Mouse (Mus musculus) MEL (cell line): Measurements from ENCODE around the gene Abca17. TPM values are rescaled to one million over a fixed set of nuclear protein-coding genes. Genes with fewer than 3 reads are reported as not detected.

Source experiments
- DNase-seq: peaks from one replicate; pipeline ENCODE4 v3.0.0; 2011; ENCODE audit warnings: low read depth, low spot score
- H3K27ac ChIP-seq: 2 replicates; pipeline ENCODE4 v1.5.1; 2012; ENCODE audit warnings: low read depth, mild to moderate bottlenecking, control low read depth, low read length, moderate library complexity; ENCODE audit not compliant: control insufficient read depth
- H3K27me3 ChIP-seq, 2 experiments: fragments of 150-350 bp in 1 of 2; sonication (generic) in 1 of 2; 2 replicates each; pipeline ENCODE4 v1.6.1; 2012; ENCODE audit warnings: low read length in 2 of 2, mild to moderate bottlenecking in 2 of 2, improper control_type of control experiment in 1 of 2, moderate library complexity in 1 of 2; ENCODE audit not compliant: insufficient read depth in 2 of 2, control insufficient read depth in 1 of 2
- H3K36me3 ChIP-seq, 2 experiments: 2 replicates each; pipeline ENCODE4 v1.6.1; 2012 to 2014; ENCODE audit warnings: low read length in 2 of 2, improper control_type of control experiment in 1 of 2, inconsistent platforms in 1 of 2, mild to moderate bottlenecking in 1 of 2; ENCODE audit not compliant: insufficient read depth in 2 of 2, control insufficient read depth in 1 of 2
- H3K4me1 ChIP-seq, 2 experiments: fragments of 150-350 bp in 1 of 2; sonication (generic) in 1 of 2; 2 replicates each; pipeline ENCODE4 v1.6.1; 2012; ENCODE audit warnings: low read length in 2 of 2, improper control_type of control experiment in 1 of 2, mild to moderate bottlenecking in 1 of 2; ENCODE audit not compliant: insufficient read depth in 2 of 2, control insufficient read depth in 1 of 2
- H3K4me3 ChIP-seq, 2 experiments: fragments of 150-350 bp in 1 of 2; sonication (generic) in 1 of 2; 2 replicates each; pipeline ENCODE4 v1.5.1; 2012; ENCODE audit warnings: low read depth in 2 of 2, low read length in 2 of 2, mild to moderate bottlenecking in 2 of 2, moderate library complexity in 2 of 2, control low read depth in 1 of 2, improper control_type of control experiment in 1 of 2; ENCODE audit not compliant: control insufficient read depth in 1 of 2, insufficient read depth in 1 of 2
- H3K79me2 ChIP-seq: 2 replicates; pipeline ENCODE4 v1.6.1; 2012; ENCODE audit warnings: mild to moderate bottlenecking, low read length, moderate library complexity; ENCODE audit not compliant: control insufficient read depth, poor library complexity, insufficient read depth
- H3K9ac ChIP-seq: 2 replicates; pipeline ENCODE4 v1.6.1; 2012; ENCODE audit warnings: low read depth, mild to moderate bottlenecking, control low read depth, low read length, moderate library complexity; ENCODE audit not compliant: control insufficient read depth, poor library complexity, severe bottlenecking
- H3K9me3 ChIP-seq: fragments of 150-350 bp; sonication (generic); replicated peaks from 2 replicates; pipeline ENCODE4 v1.6.1; 2012; ENCODE audit warnings: mild to moderate bottlenecking, low read length, improper control_type of control experiment, moderate library complexity; ENCODE audit not compliant: insufficient read depth
- CHD1 ChIP-seq: IDR thresholded peaks from 2 replicates; pipeline ENCODE4 v1.6.1; 2012; ENCODE audit warnings: low read depth, mild to moderate bottlenecking, inconsistent platforms, low read length, improper control_type of control experiment
- CHD2 ChIP-seq: IDR thresholded peaks from 2 replicates; pipeline ENCODE4 v1.6.1; 2011; ENCODE audit warnings: low read length, improper control_type of control experiment
- E2F4 ChIP-seq: IDR thresholded peaks from 2 replicates; pipeline ENCODE4 v1.6.1; 2011; ENCODE audit warnings: low read depth, low read length, improper control_type of control experiment, borderline replicate concordance
- ELF1 ChIP-seq: IDR thresholded peaks from 2 replicates; pipeline ENCODE4 v1.6.1; 2014; ENCODE audit warnings: low read depth, mild to moderate bottlenecking, inconsistent platforms, low read length, improper control_type of control experiment, moderate library complexity
- ETS1 ChIP-seq: IDR thresholded peaks from 2 replicates; pipeline ENCODE4 v1.6.1; 2012; ENCODE audit warnings: low read depth, mild to moderate bottlenecking, inconsistent platforms, low read length, improper control_type of control experiment, moderate library complexity
- GATA1 ChIP-seq: IDR thresholded peaks from 2 replicates; pipeline ENCODE4 v1.6.1; 2011; ENCODE audit warnings: low read depth, low read length, improper control_type of control experiment
- JUND ChIP-seq: IDR thresholded peaks from 2 replicates; pipeline ENCODE4 v1.6.1; 2011; ENCODE audit warnings: low read depth, mild to moderate bottlenecking, improper control_type of control experiment, low read length
- MAX ChIP-seq: IDR thresholded peaks from 2 replicates; pipeline ENCODE4 v1.6.1; 2011; ENCODE audit warnings: low read length, improper control_type of control experiment
- MAZ ChIP-seq: IDR thresholded peaks from 2 replicates; pipeline ENCODE4 v1.6.1; 2012; ENCODE audit warnings: low read depth, mild to moderate bottlenecking, inconsistent platforms, low read length, improper control_type of control experiment
- MEF2A ChIP-seq: IDR thresholded peaks from 2 replicates; pipeline ENCODE4 v1.6.1; 2014; ENCODE audit warnings: low read depth, mild to moderate bottlenecking, inconsistent platforms, low read length, improper control_type of control experiment; ENCODE audit not compliant: poor library complexity, insufficient replicate concordance, severe bottlenecking; ENCODE audit errors: extremely low read depth
- MYB ChIP-seq: IDR thresholded peaks from 2 replicates; pipeline ENCODE4 v1.6.1; 2011; ENCODE audit warnings: mild to moderate bottlenecking, low read depth, low read length, improper control_type of control experiment
- MYC ChIP-seq: IDR thresholded peaks from 2 replicates; pipeline ENCODE4 v1.6.1; 2011; ENCODE audit warnings: low read depth, mild to moderate bottlenecking, low read length, improper control_type of control experiment, moderate library complexity
- NELFE ChIP-seq: IDR thresholded peaks from 2 replicates; pipeline ENCODE4 v1.6.1; 2011; ENCODE audit warnings: low read depth, low read length, improper control_type of control experiment
- POLR2A ChIP-seq, 2 experiments: IDR thresholded peaks; 2 replicates each; pipeline ENCODE4 v1.6.1; 2011 to 2012; ENCODE audit warnings: low read length in 2 of 2, mild to moderate bottlenecking in 2 of 2, control low read depth in 1 of 2, improper control_type of control experiment in 1 of 2, low read depth in 1 of 2, moderate library complexity in 1 of 2; ENCODE audit not compliant: control insufficient read depth in 1 of 2, insufficient read depth in 1 of 2, poor library complexity in 1 of 2
- POLR2AphosphoS2 ChIP-seq: IDR thresholded peaks from 2 replicates; pipeline ENCODE4 v1.6.1; 2011; ENCODE audit warnings: low read length, improper control_type of control experiment
- SMC3 ChIP-seq: IDR thresholded peaks from 2 replicates; pipeline ENCODE4 v1.6.1; 2011; ENCODE audit warnings: low read depth, low read length, improper control_type of control experiment
- TCF12 ChIP-seq: IDR thresholded peaks from 2 replicates; pipeline ENCODE4 v1.6.1; 2014; ENCODE audit warnings: low read depth, mild to moderate bottlenecking, inconsistent platforms, low read length, improper control_type of control experiment, moderate library complexity
- UBTF ChIP-seq: IDR thresholded peaks from 2 replicates; pipeline ENCODE4 v1.6.1; 2012; ENCODE audit warnings: low read depth, mild to moderate bottlenecking, inconsistent platforms, low read length, improper control_type of control experiment, moderate library complexity, borderline replicate concordance; ENCODE audit not compliant: insufficient read depth
- USF2 ChIP-seq, 2 experiments: IDR thresholded peaks; 2 replicates each; pipeline ENCODE4 v1.6.1; 2011 to 2012; ENCODE audit warnings: improper control_type of control experiment in 2 of 2, low read length in 2 of 2, borderline replicate concordance in 1 of 2, inconsistent platforms in 1 of 2, low read depth in 1 of 2, mild to moderate bottlenecking in 1 of 2; ENCODE audit not compliant: insufficient read depth in 1 of 2
- ZMIZ1 ChIP-seq: IDR thresholded peaks from 2 replicates; pipeline ENCODE4 v1.6.1; 2012; ENCODE audit warnings: low read depth, mild to moderate bottlenecking, inconsistent platforms, low read length, improper control_type of control experiment, moderate library complexity
- polyA plus RNA-seq, 2 experiments: library from polyadenylated mRNA; stranded (reverse) in 1 of 2; unstranded in 1 of 2; fragments of >175 nt in 1 of 2; fragments of >200 nt in 1 of 2; gene quantifications; 2 replicates each; pipeline versions ENCODE4 v1.2.1 to v1.2.4; 2012; ENCODE audit warnings: low replicate concordance in 2 of 2, low read depth in 1 of 2; ENCODE audit not compliant: insufficient read length in 2 of 2, insufficient read depth in 1 of 2, missing spikeins in 1 of 2
- total RNA-seq: library from RNA; depleted of rRNA; stranded (reverse); fragments of 300-350 nt; gene quantifications from 2 replicates; pipeline ENCODE4 v1.2.3, GENCODE M21; 2012

Gene Abca17
- total and polyA plus RNA-seq, 3 experiments, result 0.03 to 0.04 TPM; not detected in 1

DNA sequence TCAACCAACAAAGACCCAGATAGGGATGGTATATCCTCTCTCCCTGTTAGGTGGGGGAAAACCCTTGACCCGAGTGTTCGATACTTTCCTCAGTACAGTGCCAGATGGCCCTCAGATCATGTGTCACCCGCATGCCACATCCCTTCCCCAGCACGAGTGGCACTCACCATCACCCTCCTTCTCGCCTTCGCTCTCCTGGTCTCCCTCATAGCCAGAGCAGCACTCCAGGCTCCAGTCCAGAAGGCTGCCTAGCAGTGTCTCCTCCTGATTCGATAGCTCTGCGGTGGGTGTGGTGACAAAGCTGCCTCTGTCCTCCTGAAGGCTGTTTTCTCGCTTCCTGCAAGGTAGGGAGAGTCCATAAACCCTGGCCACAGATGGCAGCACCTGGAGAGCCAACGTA is 126.1 kb downstream of the Abca17 start:
- H3K27ac ChIP-seq, result no peak overlapping the region
- TF ChIP-seq CHD1, result no peak
- no peak for TF ChIP-seq POLR2AphosphoS2
- TF ChIP-seq TCF12, result no peak
- TF ChIP-seq E2F4, result no peak
- TF ChIP-seq CHD2, result no peak
- no peak for TF ChIP-seq MAX
- TF ChIP-seq MYB, result no peak
- TF ChIP-seq JUND, result no peak
- TF ChIP-seq SMC3, result no peak
- TF ChIP-seq MAZ, result no peak
- no peak for TF ChIP-seq ETS1
- TF ChIP-seq GATA1, result no peak
- no peak for TF ChIP-seq NELFE
- no peak for TF ChIP-seq MYC
- TF ChIP-seq ELF1, result no peak
- TF ChIP-seq ZMIZ1, result no peak
- no peak overlapping the region for H3K9ac ChIP-seq
- no peaks in the 10 kb centered on the region for H3K9me3 ChIP-seq
- no peaks in the 10 kb centered on the region for H3K27me3 ChIP-seq
- H3K4me1 ChIP-seq, result peaks cover 3 to 5% of the 10 kb centered on the region in 2 experiments; a peak in 3 of 4 replicates
- peaks cover 6% of the 10 kb centered on the region for H3K79me2 ChIP-seq
- peaks cover 3 to 5% of the 10 kb centered on the region in 2 experiments; a peak in 3 of 4 replicates for H3K36me3 ChIP-seq
- H3K4me3 ChIP-seq, result no peak overlapping the region
- no peak for DNase-seq

DNA sequence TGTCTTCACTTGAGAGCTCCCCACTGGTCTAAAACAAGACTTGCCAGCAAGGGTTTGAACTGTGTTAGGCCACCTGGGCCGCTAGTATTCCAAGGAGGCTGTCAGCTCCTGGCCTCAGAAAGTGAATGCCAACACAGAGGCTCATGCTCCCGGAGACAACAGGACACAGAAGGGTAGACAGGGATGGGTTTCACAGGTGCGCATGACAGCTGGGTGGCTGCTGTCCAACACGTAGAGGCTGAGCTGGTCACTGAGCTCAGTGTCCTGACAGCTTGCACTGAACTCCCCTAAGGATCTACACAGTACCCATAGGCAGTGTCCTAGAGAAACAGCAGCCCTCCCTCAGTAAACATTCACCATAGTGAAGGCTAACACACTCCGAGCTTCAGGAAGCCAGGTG is 127.4 kb downstream of the Abca17 start:
- Histone ChIP-seq H3K36me3 (peaks cover 3 to 5% of the 10 kb centered on the region in 2 experiments; a peak in 3 of 4 replicates), H3K27me3 (no peaks in the 10 kb centered on the region), H3K4me3 (no peak overlapping the region), H3K27ac (no peak overlapping the region), H3K79me2 (peaks cover 14% of the 10 kb centered on the region), H3K9ac (no peak overlapping the region), H3K4me1 (peaks cover 3 to 11% of the 10 kb centered on the region in 2 experiments; a peak in 3 of 4 replicates), H3K9me3 (no peaks in the 10 kb centered on the region)
- DNase-seq, result no peak
- TF ChIP-seq USF2 (IDR thresholded peaks at IDR 0.05; ENCODE audit: borderline replicate concordance in 1 of 2, insufficient read depth in 1 of 2, low read depth in 1 of 2, low read length in 2 of 2) (no peak), SMC3 (no peak), MYB (no peak), POLR2A (IDR thresholded peaks at IDR 0.05; ENCODE audit: control insufficient read depth in 1 of 2, insufficient read depth in 1 of 2, low read depth in 1 of 2, low read length in 2 of 2, poor library complexity in 1 of 2) (no peak), MYC (no peak), MEF2A (no peak), UBTF (no peak)
